Mouse (Mus musculus): Measurements from ENCODE around the gene Fzr1. TPM values are rescaled to one million over a fixed set of nuclear protein-coding genes. Genes with fewer than 3 reads are reported as not detected.

The Fzr1 gene
- polyA plus RNA-seq, 1 experiment from 2014 or later, result 149 TPM

DNA sequence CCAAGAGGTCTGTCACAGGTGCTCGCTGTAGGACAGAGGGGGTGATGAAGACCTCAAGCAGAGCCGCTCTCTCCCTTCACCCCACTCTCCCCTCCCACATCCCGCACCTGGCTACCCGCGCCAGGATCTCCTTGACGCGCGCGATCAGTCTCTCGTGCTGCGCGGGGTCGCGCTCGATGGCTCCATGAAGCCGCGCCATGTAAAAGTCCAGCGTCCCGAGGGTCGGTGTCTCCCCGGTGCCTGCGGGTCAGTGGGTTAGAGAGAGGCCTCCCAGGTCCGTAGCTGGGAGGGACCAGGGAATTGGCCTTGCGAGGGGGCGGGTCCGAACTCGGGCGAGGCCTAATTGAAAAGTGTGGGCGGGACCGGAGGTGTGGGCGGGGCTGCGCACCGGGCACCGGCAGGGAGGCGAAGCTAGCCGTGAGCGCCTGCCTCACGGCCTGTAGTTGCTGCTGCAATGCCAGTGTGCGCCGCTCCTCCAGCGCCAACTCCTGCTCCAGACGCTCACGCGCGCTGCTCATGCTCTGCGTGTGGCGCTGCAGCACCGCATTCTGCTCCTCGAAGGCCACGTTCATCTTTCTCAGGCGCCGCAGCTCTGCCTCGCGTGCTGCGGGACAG is 31.8 kb downstream of the Fzr1 start:
- peak; percentile 21; the same call in 1 of the 2 replicates for ATAC-seq
- 11% methylated on average over 55 of the region's 55 CpGs for WGBS
- Histone ChIP-seq H3K27ac (ENCODE audit: low read depth, low read length) (peak overlapping the region; percentile 13; the same call in 1 of the 2 replicates), H3K27me3 (replicated peaks; ENCODE audit: control insufficient read depth, insufficient read depth, low read length) (peaks cover 37% of the 10 kb centered on the region), H3K4me1 (ENCODE audit: control insufficient read depth, insufficient read depth, low read depth, low read length) (peaks cover 24% of the 10 kb centered on the region), H3K9me3 (ENCODE audit: control insufficient read depth, low read length) (no peaks in the 10 kb centered on the region), H3K9ac (ENCODE audit: low read depth, low read length) (peak overlapping the region; percentile 63), H3K36me3 (ENCODE audit: control insufficient read depth, insufficient read depth, low read length) (no peaks in the 10 kb centered on the region), H3K4me3 (ENCODE audit: low read length) (peak overlapping the region; percentile 41), H3K4me2 (ENCODE audit: low read length) (peak overlapping the region; percentile 69)

- no peaks in the 10 kb centered on the region for H3K9me3 ChIP-seq (ENCODE audit: control insufficient read depth, low read length)
- H3K27ac ChIP-seq (ENCODE audit: low read depth, low read length), result no peak overlapping the region
- H3K4me2 ChIP-seq (ENCODE audit: low read length), result no peak overlapping the region
- H3K27me3 ChIP-seq (replicated peaks; ENCODE audit: control insufficient read depth, insufficient read depth, low read length), result peaks cover 46% of the 10 kb centered on the region
- no peak overlapping the region for H3K4me3 ChIP-seq (ENCODE audit: low read length)
- 86% methylated on average over 4 of the region's 4 CpGs for WGBS
- H3K4me1 ChIP-seq (ENCODE audit: control insufficient read depth, insufficient read depth, low read depth, low read length), result peaks cover 22% of the 10 kb centered on the region
- no peak for ATAC-seq
- no peaks in the 10 kb centered on the region for H3K36me3 ChIP-seq (ENCODE audit: control insufficient read depth, insufficient read depth, low read length)
- no peak overlapping the region for H3K9ac ChIP-seq (ENCODE audit: low read depth, low read length)
Measured at GRCm38 (mm10) chr10:81345162-81345534, 33.2 kb downstream of the Fzr1 start.

GRCm38 (mm10) chr10:81344421-81345161 is 33.7 kb downstream of the Fzr1 start:
- Histone ChIP-seq H3K27ac (ENCODE audit: low read depth, low read length) (no peak overlapping the region), H3K27me3 (replicated peaks; ENCODE audit: control insufficient read depth, insufficient read depth, low read length) (peaks cover 46% of the 10 kb centered on the region), H3K36me3 (ENCODE audit: control insufficient read depth, insufficient read depth, low read length) (no peaks in the 10 kb centered on the region), H3K4me2 (ENCODE audit: low read length) (no peak overlapping the region), H3K9ac (ENCODE audit: low read depth, low read length) (no peak overlapping the region), H3K4me3 (ENCODE audit: low read length) (no peak overlapping the region), H3K4me1 (ENCODE audit: control insufficient read depth, insufficient read depth, low read depth, low read length) (peaks cover 18% of the 10 kb centered on the region), H3K9me3 (ENCODE audit: control insufficient read depth, low read length) (no peaks in the 10 kb centered on the region)
- WGBS, result 57% methylated on average over 8 of the region's 8 CpGs
- no peak for ATAC-seq

DNA sequence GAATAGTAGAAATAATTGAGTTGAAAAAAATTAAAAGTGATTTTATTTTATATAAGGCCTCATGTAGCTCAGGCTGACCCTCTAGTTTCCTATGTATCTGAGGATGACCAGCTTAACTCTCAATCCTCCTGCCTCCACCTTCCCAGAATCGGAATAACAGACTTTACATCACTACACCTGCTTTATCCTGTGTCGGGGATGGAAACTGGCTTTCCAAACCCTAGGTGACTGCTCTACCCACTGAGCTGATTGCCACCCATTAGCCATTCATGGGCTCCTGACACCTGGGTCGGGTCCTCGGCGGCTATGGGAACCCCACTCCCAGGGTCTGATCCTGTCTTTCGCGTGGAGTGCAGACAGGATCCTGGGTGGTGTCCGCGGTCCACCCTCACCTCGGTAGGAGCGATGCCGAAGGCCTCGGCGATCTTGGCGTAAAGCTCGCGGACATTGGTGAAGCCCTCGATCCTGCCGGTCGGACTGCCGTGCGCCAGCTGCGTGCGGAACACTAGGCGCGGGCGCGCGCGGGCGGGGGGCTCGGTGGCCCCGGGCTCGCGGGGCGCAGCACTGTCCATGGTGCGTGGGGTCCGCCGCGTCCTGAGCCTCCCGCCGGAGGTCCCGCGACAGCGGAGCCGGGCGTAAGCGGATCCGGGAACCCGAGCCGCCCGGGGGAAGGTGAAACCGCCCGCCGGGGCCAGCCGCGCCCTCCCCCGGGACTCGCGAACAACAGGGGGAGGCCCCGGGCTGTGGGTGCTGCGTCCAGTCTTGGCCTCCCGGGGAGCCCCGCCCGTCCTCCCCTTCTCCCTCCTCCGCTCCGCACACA is 35.4 kb downstream of the Fzr1 start, which contains the start of gene Gipc3:
TSS of gene Gipc3 (minus strand) at position 581 of the 820 bp plus-strand sequence.
- 5% methylated on average over 56 of the region's 67 CpGs for WGBS
- no peak within 1 kb of the TSS for H3K27ac ChIP-seq (ENCODE audit: low read depth, low read length)
- H3K4me1 ChIP-seq (ENCODE audit: control insufficient read depth, insufficient read depth, low read depth, low read length), result peaks cover 14% of the 10 kb centered on the region
- ATAC-seq, result no peak
- no peaks in the 10 kb centered on the region for H3K36me3 ChIP-seq (ENCODE audit: control insufficient read depth, insufficient read depth, low read length)
- peak within 1 kb of the TSS; percentile 61 for H3K9ac ChIP-seq (ENCODE audit: low read depth, low read length)
- peaks cover 44% of the 10 kb centered on the region for H3K27me3 ChIP-seq (replicated peaks; ENCODE audit: control insufficient read depth, insufficient read depth, low read length)
- peak within 1 kb of the TSS; percentile 37 for H3K4me3 ChIP-seq (ENCODE audit: low read length)
- peak within 1 kb of the TSS; percentile 60 for H3K4me2 ChIP-seq (ENCODE audit: low read length)
- H3K9me3 ChIP-seq (ENCODE audit: control insufficient read depth, low read length), result no peaks in the 10 kb centered on the region

GRCm38 (mm10) chr10:81341333-81341949 is 36.9 kb downstream of the Fzr1 start:
- H3K4me3 ChIP-seq (ENCODE audit: low read length), result no peak overlapping the region
- peaks cover 40% of the 10 kb centered on the region for H3K27me3 ChIP-seq (replicated peaks; ENCODE audit: control insufficient read depth, insufficient read depth, low read length)
- no peaks in the 10 kb centered on the region for H3K36me3 ChIP-seq (ENCODE audit: control insufficient read depth, insufficient read depth, low read length)
- H3K4me1 ChIP-seq (ENCODE audit: control insufficient read depth, insufficient read depth, low read depth, low read length), result peaks cover 8% of the 10 kb centered on the region
- no peak overlapping the region for H3K27ac ChIP-seq (ENCODE audit: low read depth, low read length)
- no peak overlapping the region for H3K4me2 ChIP-seq (ENCODE audit: low read length)
- WGBS, result 30% methylated on average over 16 of the region's 16 CpGs
- no peak overlapping the region for H3K9ac ChIP-seq (ENCODE audit: low read depth, low read length)
- H3K9me3 ChIP-seq (ENCODE audit: control insufficient read depth, low read length), result no peaks in the 10 kb centered on the region
- ATAC-seq, result no peak

DNA sequence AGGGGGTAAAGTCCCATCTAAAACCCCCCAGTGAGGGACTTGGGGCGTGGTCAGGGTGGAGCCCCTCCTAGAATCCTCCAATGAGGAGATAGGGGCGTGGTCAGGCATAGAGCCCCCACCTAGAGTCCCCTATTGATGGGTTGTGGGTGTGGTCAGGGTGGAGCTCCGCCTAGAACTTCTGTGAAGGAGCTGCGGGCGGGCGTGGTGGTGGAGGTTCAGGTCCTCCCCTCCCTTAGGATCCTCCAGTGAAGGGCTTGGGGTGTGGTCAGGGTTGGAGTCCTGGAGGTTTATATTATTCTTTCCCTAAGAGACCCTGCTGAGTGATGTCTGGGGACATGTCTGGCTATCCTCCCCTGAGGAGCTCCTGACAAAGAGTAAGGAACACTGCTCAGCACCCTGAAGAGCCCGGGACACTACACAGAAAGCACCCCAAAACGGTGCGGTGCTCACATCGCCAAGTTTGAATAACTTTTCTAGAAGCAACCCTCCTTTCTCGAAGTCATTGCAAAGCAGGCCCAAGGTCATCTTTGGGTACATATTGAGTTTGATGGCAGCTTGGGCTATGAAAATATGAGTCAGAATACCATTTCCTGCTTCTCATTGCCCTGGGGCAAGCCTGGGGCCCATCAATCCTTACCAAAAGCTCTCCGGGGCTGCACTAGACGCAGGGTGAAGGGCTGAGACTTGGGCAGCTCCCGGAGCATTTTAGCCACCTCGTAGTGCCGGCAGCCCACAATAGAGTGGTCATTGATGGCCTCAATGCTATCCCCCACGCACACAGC is 37.6 kb downstream of the Fzr1 start:
- WGBS, result 37% methylated on average over 17 of the region's 17 CpGs
- H3K9me3 ChIP-seq (ENCODE audit: control insufficient read depth, low read length), result no peaks in the 10 kb centered on the region
- peaks cover 40% of the 10 kb centered on the region for H3K27me3 ChIP-seq (replicated peaks; ENCODE audit: control insufficient read depth, insufficient read depth, low read length)
- H3K27ac ChIP-seq (ENCODE audit: low read depth, low read length), result no peak overlapping the region
- H3K4me2 ChIP-seq (ENCODE audit: low read length), result no peak overlapping the region
- H3K4me3 ChIP-seq (ENCODE audit: low read length), result no peak overlapping the region
- no peaks in the 10 kb centered on the region for H3K36me3 ChIP-seq (ENCODE audit: control insufficient read depth, insufficient read depth, low read length)
- ATAC-seq, result no peak
- H3K9ac ChIP-seq (ENCODE audit: low read depth, low read length), result no peak overlapping the region
- H3K4me1 ChIP-seq (ENCODE audit: control insufficient read depth, insufficient read depth, low read depth, low read length), result peaks cover 7% of the 10 kb centered on the region

GRCm38 (mm10) chr10:81336558-81336957 is 41.8 kb downstream of the Fzr1 start:
- peaks cover 20% of the 10 kb centered on the region for H3K27me3 ChIP-seq (replicated peaks; ENCODE audit: control insufficient read depth, insufficient read depth, low read length)
- no peak overlapping the region for H3K4me2 ChIP-seq (ENCODE audit: low read length)
- H3K9ac ChIP-seq (ENCODE audit: low read depth, low read length), result no peak overlapping the region
- no peaks in the 10 kb centered on the region for H3K36me3 ChIP-seq (ENCODE audit: control insufficient read depth, insufficient read depth, low read length)
- no peak for ATAC-seq
- 88% methylated on average over 4 of the region's 4 CpGs for WGBS
- H3K27ac ChIP-seq (ENCODE audit: low read depth, low read length), result no peak overlapping the region
- no peaks in the 10 kb centered on the region for H3K9me3 ChIP-seq (ENCODE audit: control insufficient read depth, low read length)
- no peak overlapping the region for H3K4me3 ChIP-seq (ENCODE audit: low read length)
- no peaks in the 10 kb centered on the region; the same call in 1 of the 2 replicates for H3K4me1 ChIP-seq (ENCODE audit: control insufficient read depth, insufficient read depth, low read depth, low read length)
